14 mouse cellular contexts compared by ENCODE assay signal in the genomic region with DNA sequence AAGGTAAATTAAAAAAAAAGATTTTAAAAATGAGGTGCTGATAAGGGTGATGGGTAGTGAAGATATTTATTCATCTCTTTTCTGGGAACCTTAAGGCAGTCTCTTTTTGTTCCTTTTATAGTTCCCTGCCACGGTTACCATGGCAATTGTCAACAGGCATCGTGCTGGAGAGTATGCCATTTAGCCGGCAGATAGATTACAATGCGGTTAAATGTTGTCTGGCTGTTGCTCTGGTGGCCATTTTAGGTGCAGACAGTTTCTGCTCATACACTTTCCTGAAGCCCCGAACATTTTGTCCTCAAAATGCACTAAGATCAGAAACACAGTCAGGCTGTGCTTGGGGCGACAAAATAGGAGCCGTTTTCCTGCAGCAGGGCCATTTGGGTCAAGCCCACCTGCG.
DNase-seq lines count a peak whose midpoint lies in the region; ATAC-seq lines count a peak whose summit lies in the region.
"Had no signal": no experiment of that assay in that cellular context is flagged by ENCODE, and none has a peak within 500 bp of the region (broad histone marks: within the 10 kb centered on the region; RNA-seq: fewer than 3 reads in every experiment).

No protein-coding gene starts in this region.

- ATAC-seq in heart, embryonic 11.5 days (replicated peaks; ENCODE audit: insufficient number of reproducible peaks, low FRiP score, low TSS enrichment): no peak
- ATAC-seq: intestine, embryonic 16.5 days had no signal

- no peak overlapping the region for H3K9ac ChIP-seq in heart, embryonic 11.5 days (ENCODE audit: low read depth, low read length)
- H3K9ac ChIP-seq: embryonic facial prominence, embryonic 13.5 days; heart, embryonic 12.5 days had no signal

- H3K9me3 ChIP-seq in heart, embryonic 11.5 days (replicated peaks; ENCODE audit: control insufficient read depth, low read length): no peaks in the 10 kb centered on the region
- H3K9me3 ChIP-seq: embryonic facial prominence, embryonic 13.5 days; heart, embryonic 12.5 days had no signal

- no peak overlapping the region for H3K4me3 ChIP-seq in heart, embryonic 11.5 days (ENCODE audit: low read depth, low read length)
- H3K4me3 ChIP-seq: embryonic facial prominence, embryonic 13.5 days; heart, embryonic 12.5 days had no signal

- intact Hi-C loops in left cerebral cortex, postnatal 10 days (cut with DNase I): no loop called here
- intact Hi-C loops in left cerebral cortex, postnatal 4 days (cut with DNase I): no loop called here

- no peaks in the 10 kb centered on the region for H3K4me1 ChIP-seq in heart, embryonic 11.5 days (ENCODE audit: control insufficient read depth, insufficient read depth, low read length)
- H3K4me1 ChIP-seq: embryonic facial prominence, embryonic 13.5 days; heart, embryonic 12.5 days had no signal

- no peak overlapping the region for H3K27ac ChIP-seq in heart, embryonic 11.5 days (ENCODE audit: low read depth, low read length)
- H3K27ac ChIP-seq: embryonic facial prominence, embryonic 13.5 days had no signal

- no peaks in the 10 kb centered on the region for H3K27me3 ChIP-seq in heart, embryonic 11.5 days (ENCODE audit: control insufficient read depth, insufficient read depth, low read length)
- H3K27me3 ChIP-seq: CH12.LX; embryonic facial prominence, embryonic 13.5 days; heart, embryonic 12.5 days had no signal

- H3K36me3 ChIP-seq in heart, embryonic 11.5 days (ENCODE audit: control insufficient read depth, insufficient read depth, low read length): no peaks in the 10 kb centered on the region
- H3K36me3 ChIP-seq: embryonic facial prominence, embryonic 13.5 days; heart, embryonic 12.5 days had no signal

- H3K4me2 ChIP-seq in heart, embryonic 11.5 days: no peak overlapping the region
- H3K4me2 ChIP-seq: embryonic facial prominence, embryonic 13.5 days; heart, embryonic 12.5 days had no signal

- DNase-seq in left cerebral cortex, postnatal 10 days (ENCODE audit: extremely low spot score in 1 of 2, low spot score in 2 of 2): peak; percentile 26 to 64
- DNase-seq in left cerebral cortex, postnatal 4 days: no peak
- DNase-seq in brain, embryonic 18.5 days (ENCODE audit: low read depth, low spot score): peak; percentile 58
- peak; percentile 40 for DNase-seq in mesoderm, embryonic 11.5 days (ENCODE audit: low read depth, low spot score)
- peak; percentile 71 to 83 for DNase-seq in right cerebral cortex, postnatal 10 days (ENCODE audit: low spot score in 2 of 2)
- DNase-seq in B cell, adult 2 months: no peak
- no peak for DNase-seq in urinary bladder, postnatal 4 days (ENCODE audit: low spot score in 2 of 2)
- DNase-seq: cerebellum, adult 11 months; liver had no signal

- WGBS in heart, embryonic 11.5 days (ENCODE audit: insufficient replicate concordance): 67% methylated on average over 8 of the region's 8 CpGs

Comparison
In these comparisons a context has a peak if more than half of its experiments do, and no peak if none do; other contexts are left out.
1. DNase-seq: peak in left cerebral cortex, postnatal 10 days (2 of 2), brain, embryonic 18.5 days (single experiment), mesoderm, embryonic 11.5 days (single experiment) and right cerebral cortex, postnatal 10 days (2 of 2); none in left cerebral cortex, postnatal 4 days (single experiment), B cell, adult 2 months (0 of 2) and urinary bladder, postnatal 4 days (0 of 2).